In the genomic region with DNA sequence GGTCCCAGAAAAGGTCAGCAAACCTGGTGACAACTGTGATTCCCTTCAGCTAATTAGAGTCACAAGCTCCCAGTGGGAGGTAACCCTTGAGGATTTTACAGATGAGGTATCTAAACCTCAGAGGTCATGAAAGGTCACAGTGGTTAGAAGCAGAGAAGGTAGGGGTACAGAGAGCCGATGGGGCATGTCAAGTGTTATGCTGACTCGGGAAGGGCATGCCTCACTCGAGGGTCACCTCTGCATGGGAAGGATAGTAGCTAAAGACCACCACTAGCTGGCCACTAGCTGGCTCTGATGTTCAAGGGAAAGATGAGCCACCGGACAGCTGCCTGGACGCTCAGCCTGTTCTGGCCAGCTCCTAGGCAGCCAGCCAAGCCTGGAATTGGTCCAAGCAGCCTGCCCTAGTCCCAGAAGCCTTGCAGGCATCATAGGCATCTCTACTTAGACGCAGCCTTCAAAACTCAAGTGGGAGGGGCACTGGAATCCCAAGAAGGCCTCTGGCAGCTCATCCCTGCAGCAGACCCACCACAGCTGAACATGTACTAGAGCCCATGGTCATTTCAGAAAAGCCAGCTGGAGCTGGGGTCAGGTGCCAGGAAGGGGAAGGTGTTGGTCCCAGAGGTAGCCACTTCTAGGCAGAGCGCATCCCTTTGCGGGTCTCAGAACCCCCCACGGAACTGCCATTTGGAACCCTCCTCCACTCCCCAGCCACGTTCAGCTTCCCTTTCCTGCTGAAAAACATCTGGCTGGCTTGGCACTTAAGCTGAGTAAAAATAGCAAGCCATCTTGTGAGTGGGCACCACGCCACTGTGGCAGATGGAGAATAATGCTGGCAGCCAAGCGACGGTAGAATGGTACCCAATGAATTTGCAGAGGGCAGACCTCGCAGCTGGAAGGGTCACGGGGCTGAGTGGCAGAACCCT, we compare ENCODE assay signal across 7 mouse cellular contexts.
DNase-seq lines count a peak whose midpoint lies in the region; ATAC-seq lines count a peak whose summit lies in the region.

No protein-coding gene starts in this region.

- H3K4me1 ChIP-seq in embryonic facial prominence, embryonic 15.5 days, result peaks cover 23% of the 10 kb centered on the region
- H3K4me1 ChIP-seq in heart, embryonic 12.5 days (replicated peaks), result peaks cover 30% of the 10 kb centered on the region
- peaks cover 5% of the 10 kb centered on the region; the same call in 1 of the 2 replicates for H3K4me1 ChIP-seq in kidney, embryonic 16.5 days (ENCODE audit: insufficient read depth, low read length)
- peaks cover 14% of the 10 kb centered on the region for H3K4me1 ChIP-seq in limb, embryonic 15.5 days
- H3K4me1 ChIP-seq in neural tube, embryonic 14.5 days (ENCODE audit: control insufficient read depth, insufficient read depth, low read length), result peaks cover 7% of the 10 kb centered on the region; the same call in 1 of the 2 replicates

- peak; percentile 29 for ATAC-seq in cerebellum, adult (ENCODE audit: insufficient number of reproducible peaks, low FRiP score, low TSS enrichment)
- peak; percentile 82 for ATAC-seq in embryonic facial prominence, embryonic 15.5 days (ENCODE audit: insufficient number of reproducible peaks, low FRiP score, low TSS enrichment, low read depth)
- peak; percentile 80 for ATAC-seq in heart, embryonic 12.5 days (ENCODE audit: insufficient number of reproducible peaks, low FRiP score)
- peak; percentile 79 for ATAC-seq in kidney, embryonic 16.5 days (ENCODE audit: low FRiP score, low TSS enrichment)
- ATAC-seq in limb, embryonic 15.5 days (ENCODE audit: insufficient number of reproducible peaks, low FRiP score, low TSS enrichment, low read depth), result peak; percentile 64; the same call in 1 of the 2 replicates
- peak; percentile 80 for ATAC-seq in neural tube, embryonic 14.5 days (ENCODE audit: low read depth)

- H3K27me3 ChIP-seq in embryonic facial prominence, embryonic 15.5 days, result peaks cover 9% of the 10 kb centered on the region; the same call in 1 of the 2 replicates
- 0 out of 2 replicates have a peak, but pooled peaks cover 21% of the 10 kb centered on the region for H3K27me3 ChIP-seq in heart, embryonic 12.5 days (replicated peaks)
- peaks cover 2% of the 10 kb centered on the region; the same call in 1 of the 2 replicates for H3K27me3 ChIP-seq in kidney, embryonic 16.5 days (ENCODE audit: insufficient read depth, low read length)
- peaks cover 8% of the 10 kb centered on the region; the same call in 1 of the 2 replicates for H3K27me3 ChIP-seq in limb, embryonic 15.5 days
- H3K27me3 ChIP-seq in neural tube, embryonic 14.5 days (ENCODE audit: control insufficient read depth, insufficient read depth, low read length), result no peaks in the 10 kb centered on the region

- H3K9me3 ChIP-seq in embryonic facial prominence, embryonic 15.5 days (replicated peaks), result no peaks in the 10 kb centered on the region
- no peaks in the 10 kb centered on the region; the same call in 1 of the 2 replicates for H3K9me3 ChIP-seq in heart, embryonic 12.5 days (replicated peaks)
- peaks cover 2% of the 10 kb centered on the region; the same call in 1 of the 2 replicates for H3K9me3 ChIP-seq in kidney, embryonic 16.5 days (ENCODE audit: low read length)
- H3K9me3 ChIP-seq in limb, embryonic 15.5 days, result no peaks in the 10 kb centered on the region
- H3K9me3 ChIP-seq in neural tube, embryonic 14.5 days (ENCODE audit: control insufficient read depth, low read length), result no peaks in the 10 kb centered on the region

- WGBS in embryonic facial prominence, embryonic 15.5 days, result 21% methylated on average over 15 of the region's 15 CpGs
- WGBS in heart, embryonic 12.5 days, result 37% methylated on average over 15 of the region's 15 CpGs
- WGBS in kidney, embryonic 16.5 days, result 34% methylated on average over 15 of the region's 15 CpGs
- 21% methylated on average over 15 of the region's 15 CpGs for WGBS in limb, embryonic 15.5 days
- WGBS in neural tube, embryonic 14.5 days, result 43% methylated on average over 15 of the region's 15 CpGs

- peak overlapping the region; percentile 52; the same call in 1 of the 2 replicates for H3K27ac ChIP-seq in embryonic facial prominence, embryonic 15.5 days (replicated peaks)
- peak overlapping the region; percentile 41; the same call in 1 of the 2 replicates for H3K27ac ChIP-seq in heart, embryonic 12.5 days (ENCODE audit: poor library complexity, severe bottlenecking)
- no peak overlapping the region for H3K27ac ChIP-seq in kidney, embryonic 16.5 days (ENCODE audit: low read length)
- H3K27ac ChIP-seq in limb, embryonic 15.5 days, result no peak overlapping the region
- H3K27ac ChIP-seq in neural tube, embryonic 14.5 days (ENCODE audit: low read depth, low read length), result no peak overlapping the region

- DNase-seq in urinary bladder, postnatal 25 days (ENCODE audit: low spot score), result peak; percentile 59

- H3K36me3 ChIP-seq in embryonic facial prominence, embryonic 15.5 days, result no peaks in the 10 kb centered on the region
- H3K36me3 ChIP-seq in heart, embryonic 12.5 days, result no peaks in the 10 kb centered on the region
- no peaks in the 10 kb centered on the region for H3K36me3 ChIP-seq in kidney, embryonic 16.5 days (ENCODE audit: insufficient read depth, low read length)
- H3K36me3 ChIP-seq in limb, embryonic 15.5 days, result no peaks in the 10 kb centered on the region
- no peaks in the 10 kb centered on the region for H3K36me3 ChIP-seq in neural tube, embryonic 14.5 days (ENCODE audit: control insufficient read depth, insufficient read depth, low read length)

- H3K4me3 ChIP-seq in embryonic facial prominence, embryonic 15.5 days (replicated peaks), result no peak overlapping the region
- H3K4me3 ChIP-seq in heart, embryonic 12.5 days, result no peak overlapping the region
- H3K4me3 ChIP-seq in kidney, embryonic 16.5 days (ENCODE audit: low read length), result no peak overlapping the region
- no peak overlapping the region for H3K4me3 ChIP-seq in limb, embryonic 15.5 days
- H3K4me3 ChIP-seq in neural tube, embryonic 14.5 days (ENCODE audit: low read depth, low read length), result no peak overlapping the region

- peak overlapping the region; percentile 34 for H3K4me2 ChIP-seq in embryonic facial prominence, embryonic 15.5 days (replicated peaks)
- 0 out of 2 replicates have a peak overlapping the region, but pooled peaks have one; percentile 3 for H3K4me2 ChIP-seq in heart, embryonic 12.5 days
- no peak overlapping the region for H3K4me2 ChIP-seq in kidney, embryonic 16.5 days (replicated peaks; ENCODE audit: low read depth, low read length)
- H3K4me2 ChIP-seq in limb, embryonic 15.5 days, result peak overlapping the region; percentile 25
- H3K4me2 ChIP-seq in neural tube, embryonic 14.5 days (ENCODE audit: low read depth, low read length), result no peak overlapping the region

- no peak overlapping the region for H3K9ac ChIP-seq in embryonic facial prominence, embryonic 15.5 days
- 0 out of 2 replicates have a peak overlapping the region, but pooled peaks have one; percentile 2 for H3K9ac ChIP-seq in heart, embryonic 12.5 days
- H3K9ac ChIP-seq in kidney, embryonic 16.5 days (replicated peaks; ENCODE audit: low read length), result no peak overlapping the region
- H3K9ac ChIP-seq in limb, embryonic 15.5 days, result no peak overlapping the region
- no peak overlapping the region for H3K9ac ChIP-seq in neural tube, embryonic 14.5 days (replicated peaks; ENCODE audit: low read depth, low read length)

Comparison
In these comparisons a context has a peak if more than half of its experiments do, and no peak if none do; other contexts are left out.
1. ATAC-seq: peak in every context shown above with its lines; median percentile 82 in embryonic facial prominence, embryonic 15.5 days; 80 in heart, embryonic 12.5 days; 80 in neural tube, embryonic 14.5 days; 79 in kidney, embryonic 16.5 days; 64 in limb, embryonic 15.5 days; 29 in cerebellum, adult.
2. H3K27ac ChIP-seq: peak in embryonic facial prominence, embryonic 15.5 days (single experiment) and heart, embryonic 12.5 days (single experiment); none in kidney, embryonic 16.5 days (single experiment), limb, embryonic 15.5 days (single experiment) and neural tube, embryonic 14.5 days (single experiment).
3. H3K4me2 ChIP-seq: peak in embryonic facial prominence, embryonic 15.5 days (single experiment), heart, embryonic 12.5 days (single experiment) and limb, embryonic 15.5 days (single experiment); none in kidney, embryonic 16.5 days (single experiment) and neural tube, embryonic 14.5 days (single experiment).